Mouse (Mus musculus): ENCODE data around the gene Spock2.
A peak's percentile ranks its signal among the peaks of the same experiment; 100 is the strongest.

Gene Spock2

GRCm38 (mm10) chr10:60106146-60106530 is at the start of gene Spock2:
Gene Spock2, plus strand, starts transcription at chr10:60106219.
- DNase-seq (ENCODE audit: low read depth, low spot score): no peak

GRCm38 (mm10) chr10:60062173-60062572 is 43.8 kb upstream of the Spock2 start:
- no peak for DNase-seq (ENCODE audit: low read depth, low spot score)

- DNase-seq (ENCODE audit: low read depth, low spot score): no peak
Observed at GRCm38 (mm10) chr10:60062931-60063330, 43.1 kb upstream of the Spock2 start.

- peak; percentile 43 for DNase-seq (ENCODE audit: low read depth, low spot score)
Observed at GRCm38 (mm10) chr10:60066524-60066923, 39.5 kb upstream of the Spock2 start.

- DNase-seq (ENCODE audit: low read depth, low spot score): no peak
Observed at GRCm38 (mm10) chr10:60075159-60075558, 30.9 kb upstream of the Spock2 start.

- DNase-seq (ENCODE audit: low read depth, low spot score): no peak
Observed at GRCm38 (mm10) chr10:60077226-60077625, 28.8 kb upstream of the Spock2 start.

- no peak for DNase-seq (ENCODE audit: low read depth, low spot score)
Observed at GRCm38 (mm10) chr10:60077736-60078560, 28.1 kb upstream of the Spock2 start.

GRCm38 (mm10) chr10:60078561-60078917 is 27.5 kb upstream of the Spock2 start:
- no peak for DNase-seq (ENCODE audit: low read depth, low spot score)

- no peak for DNase-seq (ENCODE audit: low read depth, low spot score)
Observed at GRCm38 (mm10) chr10:60080171-60080570, 25.8 kb upstream of the Spock2 start.

GRCm38 (mm10) chr10:60080601-60080981 is 25.4 kb upstream of the Spock2 start:
- no peak for DNase-seq (ENCODE audit: low read depth, low spot score)

- no peak for DNase-seq (ENCODE audit: low read depth, low spot score)
Observed at GRCm38 (mm10) chr10:60080982-60081825, 24.8 kb upstream of the Spock2 start.

- DNase-seq (ENCODE audit: low read depth, low spot score): no peak
Observed at GRCm38 (mm10) chr10:60081905-60082304, 24.1 kb upstream of the Spock2 start.

- no peak for DNase-seq (ENCODE audit: low read depth, low spot score)
Observed at GRCm38 (mm10) chr10:60084065-60084464, 22.0 kb upstream of the Spock2 start.

- DNase-seq (ENCODE audit: low read depth, low spot score): no peak
Observed at GRCm38 (mm10) chr10:60092311-60092710, 13.7 kb upstream of the Spock2 start.

- DNase-seq (ENCODE audit: low read depth, low spot score): no peak
Observed at GRCm38 (mm10) chr10:60093751-60094150, 12.3 kb upstream of the Spock2 start.

GRCm38 (mm10) chr10:60095558-60095957 is 10.5 kb upstream of the Spock2 start:
- DNase-seq (ENCODE audit: low read depth, low spot score): no peak

- no peak for DNase-seq (ENCODE audit: low read depth, low spot score)
Observed at GRCm38 (mm10) chr10:60096302-60096701, 9.7 kb upstream of the Spock2 start.

GRCm38 (mm10) chr10:60097146-60097545 is 8.9 kb upstream of the Spock2 start:
- DNase-seq (ENCODE audit: low read depth, low spot score): no peak

GRCm38 (mm10) chr10:60097774-60098173 is 8.2 kb upstream of the Spock2 start:
- DNase-seq (ENCODE audit: low read depth, low spot score): no peak

GRCm38 (mm10) chr10:60105391-60106145 is 451 bp upstream of the Spock2 start:
- no peak for DNase-seq (ENCODE audit: low read depth, low spot score)

GRCm38 (mm10) chr10:60106531-60107186 is 640 bp downstream of the Spock2 start:
- no peak for DNase-seq (ENCODE audit: low read depth, low spot score)

GRCm38 (mm10) chr10:60107448-60107847 is 1.4 kb downstream of the Spock2 start:
- no peak for DNase-seq (ENCODE audit: low read depth, low spot score)
